Mouse (Mus musculus): ENCODE data around the gene Ostf1. TPM values are rescaled to one million over a fixed set of nuclear protein-coding genes. Genes with fewer than 3 reads are reported as not detected.

Gene Ostf1
- polyA plus RNA-seq, 1 experiment from 2014 or later = 65.1 TPM

DNA sequence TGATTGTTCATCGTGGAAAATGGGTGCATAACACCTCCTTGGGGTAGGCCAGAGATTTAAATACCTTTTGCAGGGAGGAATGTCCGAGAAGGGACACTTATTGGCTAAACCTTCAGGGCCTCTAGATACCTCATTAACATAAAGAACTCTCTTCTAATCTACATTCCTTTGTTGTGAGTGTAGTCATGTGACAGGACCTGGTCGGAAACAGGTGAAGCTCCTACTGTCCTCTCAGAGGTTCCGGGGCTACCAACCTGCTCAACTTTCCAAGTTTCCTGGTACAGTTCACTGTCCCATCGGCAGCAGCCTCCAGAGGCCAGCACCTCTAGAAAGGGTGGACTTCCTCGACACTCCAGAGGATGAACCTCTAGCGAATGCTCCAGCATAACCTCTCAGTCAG lies 24.4 kb upstream of the Ostf1 start:
- no peak for ATAC-seq
- Histone ChIP-seq H3K4me3 (no peak overlapping the region), H3K4me1 (peaks cover 45% of the 10 kb centered on the region), H3K4me2 (no peak overlapping the region), H3K9me3 (replicated peaks) (no peaks in the 10 kb centered on the region), H3K27ac (no peak overlapping the region), H3K9ac (no peak overlapping the region), H3K36me3 (no peaks in the 10 kb centered on the region), H3K27me3 (replicated peaks) (no peaks in the 10 kb centered on the region)
- 73% methylated on average over 7 of the region's 7 CpGs for WGBS (ENCODE audit: insufficient replicate concordance)

DNA sequence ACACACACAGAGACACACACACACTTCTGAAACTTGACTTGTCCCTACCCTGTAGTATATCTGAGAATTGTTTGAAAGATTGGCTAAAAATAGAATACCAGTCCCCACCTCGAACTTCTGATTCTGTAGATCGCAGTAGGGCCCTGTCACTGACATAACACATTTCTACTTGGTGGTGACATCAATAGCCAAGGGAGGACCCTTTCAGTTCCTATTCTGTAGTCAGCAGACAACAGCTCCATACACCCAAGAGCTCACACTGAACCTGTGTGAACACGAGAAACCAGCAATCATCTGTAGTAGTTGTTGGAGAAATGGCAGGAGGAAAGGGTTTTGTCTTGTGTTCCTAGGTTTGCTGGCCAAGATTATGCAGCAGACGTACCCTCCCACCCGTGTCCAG lies 23.4 kb upstream of the Ostf1 start:
- H3K27ac ChIP-seq = no peak overlapping the region
- no peaks in the 10 kb centered on the region for H3K9me3 ChIP-seq (replicated peaks)
- H3K4me1 ChIP-seq = peaks cover 55% of the 10 kb centered on the region
- H3K4me3 ChIP-seq = no peak overlapping the region
- H3K27me3 ChIP-seq (replicated peaks) = no peaks in the 10 kb centered on the region
- 51% methylated on average over 5 of the region's 5 CpGs for WGBS (ENCODE audit: insufficient replicate concordance)
- no peak for ATAC-seq
- H3K9ac ChIP-seq = no peak overlapping the region
- H3K36me3 ChIP-seq = no peaks in the 10 kb centered on the region
- no peak overlapping the region for H3K4me2 ChIP-seq

DNA sequence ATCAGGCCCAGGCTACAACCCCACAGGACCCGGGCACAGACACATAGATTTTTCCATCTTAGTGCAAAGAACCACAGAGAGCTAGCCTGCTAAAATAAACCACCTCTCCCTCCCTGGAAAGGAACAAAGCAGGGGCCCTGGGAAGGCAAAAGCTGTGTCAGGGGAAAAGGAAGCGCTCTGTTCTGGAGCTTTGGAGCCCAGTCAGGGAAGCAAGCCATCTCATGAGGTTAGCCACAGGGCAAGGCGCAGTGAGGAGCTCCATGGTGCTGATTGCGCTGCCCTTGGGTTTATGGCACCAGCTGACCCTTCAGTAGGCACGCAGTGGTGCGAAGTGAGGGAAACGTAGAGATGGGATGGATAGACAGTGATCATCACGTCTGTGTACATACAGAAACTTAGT lies 22.7 kb upstream of the Ostf1 start:
- Histone ChIP-seq H3K9me3 (replicated peaks) (no peaks in the 10 kb centered on the region), H3K36me3 (no peaks in the 10 kb centered on the region), H3K9ac (no peak overlapping the region), H3K4me2 (no peak overlapping the region), H3K4me1 (peaks cover 56% of the 10 kb centered on the region), H3K4me3 (no peak overlapping the region), H3K27me3 (replicated peaks) (no peaks in the 10 kb centered on the region), H3K27ac (0 out of 2 replicates have a peak overlapping the region, but pooled peaks have one; percentile 3)
- WGBS (ENCODE audit: insufficient replicate concordance) = 84% methylated on average over 8 of the region's 8 CpGs
- ATAC-seq = no peak

DNA sequence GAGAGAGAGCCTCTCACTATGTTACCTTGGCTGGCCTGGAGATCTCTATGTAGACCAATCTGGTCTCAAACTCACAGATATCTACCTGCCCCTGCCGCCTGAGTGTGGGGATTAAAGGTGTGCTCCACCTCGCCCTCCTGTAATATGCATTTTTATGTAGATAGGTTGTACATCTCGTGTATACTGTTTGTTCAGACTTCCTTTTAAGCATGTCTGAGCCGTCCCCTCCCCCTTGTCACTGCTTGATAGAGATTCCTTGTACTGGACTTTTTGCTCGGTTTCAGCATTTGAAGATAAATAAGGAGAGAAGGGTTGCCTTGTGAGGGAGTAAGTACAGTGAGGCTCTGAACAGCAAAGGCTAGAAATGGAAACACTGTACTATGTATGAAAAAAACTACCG lies 21.4 kb upstream of the Ostf1 start:
- H3K4me2 ChIP-seq = no peak overlapping the region
- no peak for ATAC-seq
- WGBS (ENCODE audit: insufficient replicate concordance) = 43% methylated on average over 6 of the region's 6 CpGs

DNA sequence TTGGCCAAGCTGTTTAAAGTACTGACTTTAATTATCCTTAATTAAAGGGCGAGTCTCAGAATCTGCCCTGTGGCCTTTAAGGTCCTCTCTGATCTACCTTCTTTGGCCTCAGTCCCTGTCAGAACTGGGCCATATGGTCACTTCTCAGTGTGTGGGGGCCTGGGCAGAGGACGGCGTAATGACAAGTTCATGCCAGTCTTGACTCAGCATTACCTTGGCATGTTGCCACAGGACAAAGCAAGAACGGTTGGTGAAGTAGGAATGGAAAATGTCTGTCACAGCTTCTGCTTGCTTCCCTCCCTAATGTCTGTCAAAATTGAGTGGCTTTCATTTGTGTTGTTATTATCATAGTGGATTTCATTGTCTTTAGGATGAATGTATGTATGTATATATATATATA lies 21.0 kb upstream of the Ostf1 start:
- no peak overlapping the region for H3K4me3 ChIP-seq
- no peak for ATAC-seq
- no peaks in the 10 kb centered on the region for H3K27me3 ChIP-seq (replicated peaks)
- no peak overlapping the region for H3K27ac ChIP-seq
- H3K36me3 ChIP-seq = no peaks in the 10 kb centered on the region
- peaks cover 65% of the 10 kb centered on the region for H3K4me1 ChIP-seq
- no peak overlapping the region for H3K9ac ChIP-seq
- H3K9me3 ChIP-seq (replicated peaks) = no peaks in the 10 kb centered on the region
- no peak overlapping the region for H3K4me2 ChIP-seq
- WGBS (ENCODE audit: insufficient replicate concordance) = 78% methylated on average over 4 of the region's 4 CpGs

More for the DNA sequence above, 21.4 kb upstream of the Ostf1 start:
- H3K4me1 ChIP-seq = peaks cover 61% of the 10 kb centered on the region
- no peak overlapping the region for H3K27ac ChIP-seq
- no peak overlapping the region for H3K9ac ChIP-seq
- H3K36me3 ChIP-seq = no peaks in the 10 kb centered on the region
- H3K4me3 ChIP-seq = no peak overlapping the region
- no peaks in the 10 kb centered on the region for H3K27me3 ChIP-seq (replicated peaks)
- H3K9me3 ChIP-seq (replicated peaks) = no peaks in the 10 kb centered on the region

DNA sequence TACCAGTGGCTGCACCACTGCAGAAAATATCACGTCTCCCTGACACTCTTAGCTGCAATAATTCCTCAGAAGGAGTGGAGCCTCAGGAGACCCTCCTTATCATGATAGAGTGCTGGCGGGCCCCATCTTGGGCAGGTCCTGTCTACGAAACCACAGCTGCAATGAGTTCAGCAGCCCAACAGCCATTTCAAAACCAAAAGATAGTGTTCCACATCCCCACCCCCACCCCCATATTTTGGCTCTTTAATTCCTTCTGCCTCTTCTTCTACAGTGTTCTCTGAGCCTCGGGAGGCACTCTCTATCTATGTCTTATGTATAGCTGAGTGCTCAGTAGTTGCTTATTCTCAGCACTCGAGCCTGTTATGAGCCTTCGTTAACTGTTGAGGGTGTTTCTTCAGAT lies 18.9 kb upstream of the Ostf1 start:
- ATAC-seq = peak; percentile 53; the same call in 1 of the 2 replicates
- Histone ChIP-seq H3K9me3 (replicated peaks) (no peaks in the 10 kb centered on the region), H3K27ac (peak overlapping the region; percentile 76), H3K27me3 (replicated peaks) (no peaks in the 10 kb centered on the region), H3K9ac (peak overlapping the region; percentile 1), H3K4me1 (peaks cover 84% of the 10 kb centered on the region), H3K36me3 (no peaks in the 10 kb centered on the region), H3K4me3 (no peak overlapping the region), H3K4me2 (peak overlapping the region; percentile 57)
- WGBS (ENCODE audit: insufficient replicate concordance) = 21% methylated on average over 6 of the region's 6 CpGs

DNA sequence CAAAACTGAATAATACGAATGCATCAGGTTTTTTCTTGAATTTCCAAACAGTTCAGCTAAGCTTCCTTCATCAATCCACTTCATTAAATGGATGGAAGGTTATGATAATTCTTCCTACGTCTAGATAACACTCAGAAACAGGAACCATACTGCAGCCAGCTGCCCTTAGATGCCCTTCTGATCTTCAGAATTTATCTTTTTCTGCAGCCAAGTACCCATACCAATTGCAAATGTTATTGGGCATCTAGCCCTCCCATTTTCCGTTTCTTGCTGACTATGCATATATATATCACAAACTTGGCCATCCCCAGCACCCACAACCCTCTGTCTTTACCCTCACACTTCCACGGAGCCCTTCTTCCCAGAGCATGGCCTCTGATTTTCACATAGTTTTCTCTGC lies 18.3 kb upstream of the Ostf1 start:
- Histone ChIP-seq H3K36me3 (no peaks in the 10 kb centered on the region), H3K27me3 (replicated peaks) (no peaks in the 10 kb centered on the region), H3K4me1 (peaks cover 81% of the 10 kb centered on the region), H3K9me3 (replicated peaks) (no peaks in the 10 kb centered on the region), H3K4me2 (peak overlapping the region; percentile 57), H3K27ac (peak overlapping the region; percentile 76), H3K4me3 (no peak overlapping the region), H3K9ac (peak overlapping the region; percentile 1; the same call in 1 of the 2 replicates)
- ATAC-seq = no peak
- 26% methylated on average over 4 of the region's 4 CpGs for WGBS (ENCODE audit: insufficient replicate concordance)

DNA sequence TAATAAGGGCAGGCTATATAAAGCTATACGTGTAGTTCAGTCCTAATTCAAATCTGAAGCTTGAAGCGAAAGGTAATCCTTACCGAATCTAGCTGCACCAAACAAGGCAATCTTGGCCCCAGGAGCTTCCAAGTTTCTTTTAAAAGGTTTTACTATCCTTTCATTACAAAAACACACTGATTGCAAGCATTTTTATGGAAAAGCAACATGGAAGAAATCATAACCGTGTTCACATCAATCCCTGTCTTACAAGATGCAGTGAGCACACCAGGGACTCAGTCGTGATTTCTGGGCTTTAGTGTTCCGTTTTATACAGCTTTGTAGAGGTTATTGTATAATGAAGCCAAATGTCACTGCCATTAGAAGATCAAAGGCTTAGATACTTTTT lies 16.9 kb upstream of the Ostf1 start:
- Histone ChIP-seq H3K9me3 (replicated peaks) (no peaks in the 10 kb centered on the region), H3K9ac (no peak overlapping the region), H3K4me2 (no peak overlapping the region), H3K4me3 (no peak overlapping the region), H3K27ac (peak overlapping the region; percentile 84; the same call in 1 of the 2 replicates), H3K36me3 (no peaks in the 10 kb centered on the region), H3K4me1 (peaks cover 81% of the 10 kb centered on the region), H3K27me3 (replicated peaks) (no peaks in the 10 kb centered on the region)
- no peak for ATAC-seq
- WGBS (ENCODE audit: insufficient replicate concordance) = 85% methylated on average over 6 of the region's 6 CpGs

DNA sequence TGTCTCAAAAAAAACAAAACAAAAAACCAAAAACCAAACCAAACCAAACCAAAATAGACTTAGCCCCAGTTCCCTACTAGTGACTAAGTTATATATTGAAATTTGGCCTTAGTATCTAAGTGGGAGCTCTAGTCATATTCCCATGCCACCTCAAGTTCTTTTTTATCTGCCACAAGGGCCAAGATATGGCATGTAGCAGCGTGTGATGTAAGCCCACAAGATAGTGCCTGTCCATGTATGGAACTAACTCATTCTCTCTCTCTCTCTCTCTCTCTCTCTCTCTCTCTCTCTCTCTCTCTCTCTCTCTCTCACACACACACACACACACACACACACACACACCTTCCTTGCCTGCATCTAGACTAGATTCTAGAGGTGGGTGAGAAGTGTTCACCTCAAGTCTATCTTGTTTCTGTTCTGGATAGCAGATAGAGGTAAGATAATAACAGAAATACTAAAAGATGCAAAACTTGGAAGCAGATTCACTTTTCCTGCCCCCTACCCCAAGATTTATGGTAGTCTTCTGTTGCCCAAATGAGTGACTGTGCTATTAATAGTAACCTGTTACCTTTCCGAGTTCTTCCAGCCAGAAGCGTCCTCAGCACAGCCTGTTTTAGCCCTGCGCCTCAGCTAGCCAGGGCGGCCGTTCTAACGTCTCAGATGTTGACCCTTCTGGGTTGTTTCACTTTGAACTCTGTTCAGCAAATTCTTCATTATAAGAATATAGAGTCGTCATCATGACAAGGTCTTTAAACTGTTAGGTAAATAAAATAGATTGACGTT lies 16.3 kb upstream of the Ostf1 start:
- Histone ChIP-seq H3K36me3 (no peaks in the 10 kb centered on the region), H3K27ac (peak overlapping the region; percentile 84), H3K9me3 (replicated peaks) (no peaks in the 10 kb centered on the region), H3K4me3 (no peak overlapping the region), H3K9ac (no peak overlapping the region), H3K4me2 (peak overlapping the region; percentile 10; the same call in 1 of the 2 replicates), H3K4me1 (peaks cover 82% of the 10 kb centered on the region), H3K27me3 (replicated peaks) (no peaks in the 10 kb centered on the region)
- ATAC-seq = no peak
- WGBS (ENCODE audit: insufficient replicate concordance) = 61% methylated on average over 9 of the region's 9 CpGs

DNA sequence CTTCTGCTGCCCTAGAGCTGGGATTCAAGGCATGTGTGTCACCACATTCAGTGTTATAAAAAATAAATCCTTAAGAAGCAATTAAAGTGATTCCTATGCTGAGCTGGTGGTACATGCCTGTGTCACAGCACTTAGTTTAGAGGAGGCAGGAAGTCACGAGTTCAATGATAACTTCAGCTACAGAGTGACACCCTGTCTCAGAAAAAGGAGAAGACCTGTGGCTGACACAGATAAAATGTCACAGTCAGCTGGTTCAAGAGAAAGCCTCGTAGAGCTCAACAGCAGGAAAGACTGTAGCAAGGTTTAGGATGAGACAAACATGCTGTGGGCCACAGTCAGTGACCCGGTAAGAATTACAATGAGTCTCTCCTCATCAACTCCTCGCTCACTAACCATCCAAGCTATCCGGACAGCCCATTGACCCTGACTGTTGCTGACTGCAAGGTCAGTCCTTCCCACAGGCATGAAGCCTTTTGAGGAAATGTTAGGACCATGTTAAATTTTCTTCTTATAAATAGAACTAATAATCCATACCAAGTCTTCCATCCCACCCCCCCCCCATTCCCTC lies 15.3 kb upstream of the Ostf1 start:
- peak overlapping the region; percentile 53 for H3K4me2 ChIP-seq
- H3K9ac ChIP-seq = peak overlapping the region; percentile 44
- WGBS (ENCODE audit: insufficient replicate concordance) = 13% methylated on average over 5 of the region's 5 CpGs
- H3K27ac ChIP-seq = peak overlapping the region; percentile 84
- H3K36me3 ChIP-seq = no peaks in the 10 kb centered on the region
- H3K9me3 ChIP-seq (replicated peaks) = no peaks in the 10 kb centered on the region
- ATAC-seq = peak; percentile 82
- peaks cover 78% of the 10 kb centered on the region for H3K4me1 ChIP-seq
- no peak overlapping the region for H3K4me3 ChIP-seq
- H3K27me3 ChIP-seq (replicated peaks) = no peaks in the 10 kb centered on the region

DNA sequence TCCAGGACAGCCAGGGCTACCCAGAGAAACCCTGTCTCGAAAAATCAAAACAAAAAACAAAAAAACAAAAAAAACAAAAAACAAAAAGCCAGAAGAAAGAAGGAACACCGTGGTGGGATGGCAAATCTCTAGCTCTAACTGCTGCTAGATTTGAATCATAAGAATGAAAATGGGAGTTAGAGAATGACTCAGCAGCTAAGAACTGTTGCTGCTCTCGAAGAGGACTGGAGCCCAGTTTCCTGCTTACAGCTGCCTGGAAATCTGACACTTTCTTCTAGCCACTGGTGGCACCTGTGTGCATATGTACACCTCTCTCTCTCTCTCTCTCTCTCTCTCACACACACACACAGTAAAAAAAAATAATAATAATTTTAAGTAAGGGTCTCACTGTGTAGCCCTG lies 14.8 kb upstream of the Ostf1 start:
- Histone ChIP-seq H3K4me3 (no peak overlapping the region), H3K9me3 (replicated peaks) (no peaks in the 10 kb centered on the region), H3K27ac (peak overlapping the region; percentile 84), H3K4me1 (peaks cover 78% of the 10 kb centered on the region), H3K4me2 (peak overlapping the region; percentile 53), H3K27me3 (replicated peaks) (no peaks in the 10 kb centered on the region), H3K36me3 (no peaks in the 10 kb centered on the region), H3K9ac (peak overlapping the region; percentile 44; the same call in 1 of the 2 replicates)
- peak; percentile 19; the same call in 1 of the 2 replicates for ATAC-seq
- WGBS (ENCODE audit: insufficient replicate concordance) = 23% methylated on average over 3 of the region's 3 CpGs

DNA sequence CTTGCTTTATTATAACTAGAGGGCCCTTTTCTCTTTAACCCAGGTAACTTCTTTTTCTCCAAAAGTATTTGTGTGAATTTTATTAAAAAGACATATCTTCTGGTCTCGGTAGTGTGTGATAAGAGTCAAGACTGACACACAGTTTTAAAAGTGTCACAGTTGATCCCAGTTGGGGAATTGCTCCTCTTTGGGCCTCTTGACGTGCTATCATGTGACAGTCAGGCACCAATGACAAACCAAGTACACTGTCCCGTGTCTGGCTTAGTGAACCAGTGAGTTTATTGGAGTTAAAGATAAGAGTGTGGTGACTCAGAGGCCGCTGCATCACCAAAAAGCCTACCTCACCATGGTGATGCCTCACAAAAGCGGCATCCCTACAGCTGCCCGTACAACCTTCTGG lies 12.5 kb upstream of the Ostf1 start:
- peak; percentile 89 for ATAC-seq
- Histone ChIP-seq H3K4me3 (no peak overlapping the region), H3K4me2 (peak overlapping the region; percentile 54), H3K4me1 (peaks cover 55% of the 10 kb centered on the region), H3K27ac (peak overlapping the region; percentile 86), H3K27me3 (replicated peaks) (no peaks in the 10 kb centered on the region), H3K36me3 (no peaks in the 10 kb centered on the region), H3K9me3 (replicated peaks) (no peaks in the 10 kb centered on the region), H3K9ac (0 out of 2 replicates have a peak overlapping the region, but pooled peaks have one; percentile 46)
- 32% methylated on average over 6 of the region's 6 CpGs for WGBS (ENCODE audit: insufficient replicate concordance)
